Mouse (Mus musculus) liver, adult 2 months (tissue): ENCODE measurements at regions not wholly inside any gene's neighbourhood (a gene's known extent, or its start where the extent isn't known, plus 50 kb on each side); places are given as distances from the start of the nearest gene placed in this dataset.

ENCODE experiments used
- DNase-seq: peaks from one replicate; pipeline ENCODE4 v3.0.0-alpha.2; 2011; ENCODE audit warnings: low read depth, low spot score; ENCODE audit errors: extremely low read depth
- H3K27ac ChIP-seq: fragments of 200-500 bp; replicated peaks from 2 replicates; pipeline ENCODE4 v1.5.1; 2012; ENCODE audit warnings: low read depth, mild to moderate bottlenecking, control low read depth, inconsistent platforms, low read length; ENCODE audit not compliant: insufficient read depth
- H3K27me3 ChIP-seq: fragments of 200-500 bp; 2 replicates; pipeline ENCODE4 v1.6.1; 2012; ENCODE audit warnings: mild to moderate bottlenecking, moderate library complexity, low read length, inconsistent platforms; ENCODE audit not compliant: control insufficient read depth, insufficient read depth
- H3K36me3 ChIP-seq: fragments of 200-500 bp; 2 replicates; pipeline ENCODE4 v1.6.1; 2012; ENCODE audit warnings: low read length, inconsistent platforms; ENCODE audit not compliant: control insufficient read depth, insufficient read depth
- H3K4me1 ChIP-seq: fragments of 200-500 bp; 2 replicates; pipeline ENCODE4 v1.6.1; 2011; ENCODE audit warnings: low read length; ENCODE audit not compliant: control insufficient read depth, insufficient read depth
- H3K4me3 ChIP-seq: fragments of 200-500 bp; 2 replicates; pipeline ENCODE4 v1.5.1; 2011; ENCODE audit warnings: low read depth, mild to moderate bottlenecking, control low read depth, low read length, moderate library complexity; ENCODE audit not compliant: insufficient read depth
- H3K79me2 ChIP-seq: fragments of 200-500 bp; 2 replicates; pipeline ENCODE4 v1.6.1; 2012; ENCODE audit warnings: inconsistent platforms, mild to moderate bottlenecking, low read length, moderate library complexity; ENCODE audit not compliant: control insufficient read depth, insufficient read depth
- H3K9ac ChIP-seq: fragments of 200-500 bp; 2 replicates; pipeline ENCODE4 v1.6.1; 2012; ENCODE audit warnings: low read depth, mild to moderate bottlenecking, control low read depth, inconsistent platforms, low read length
- CTCF ChIP-seq: fragments of 200-500 bp; IDR thresholded peaks from 2 replicates; pipeline ENCODE4 v1.5.1; 2011; ENCODE audit warnings: low read depth, low read length, control low read depth
- POLR2A ChIP-seq: fragments of 200-500 bp; IDR thresholded peaks from 2 replicates; pipeline ENCODE4 v1.6.1; 2011; ENCODE audit warnings: low read length, control low read depth; ENCODE audit not compliant: insufficient read depth; ENCODE audit errors: extremely low read depth
- WGBS: fragments of 180-500 bp; shearing (Covaris S2); methylation state at CpG from one replicate; pipeline ENCODE4 v1.1.7; 2018; 5-methylcytosine and 5-hydroxymethylcytosine counted together

- Histone ChIP-seq H3K4me1 (no peaks in the 10 kb centered on the region), H3K36me3 (no peaks in the 10 kb centered on the region), H3K9ac (no peak overlapping the region), H3K79me2 (no peaks in the 10 kb centered on the region), H3K4me3 (no peak overlapping the region), H3K27me3 (no peaks in the 10 kb centered on the region), H3K27ac (no peak overlapping the region)
- DNase-seq = no peak
- TF ChIP-seq POLR2A (no peak), CTCF (no peak)
- 54% methylated on average over 5 of the region's 5 CpGs for WGBS
Measured at GRCm38 (mm10) chr5:133634481-133634880, 465.0 kb upstream of the Castor2 start.

GRCm38 (mm10) chr5:133631812-133632211 is 467.7 kb upstream of the Castor2 start:
- Histone ChIP-seq H3K27me3 (no peaks in the 10 kb centered on the region), H3K4me1 (no peaks in the 10 kb centered on the region), H3K9ac (no peak overlapping the region), H3K27ac (no peak overlapping the region), H3K36me3 (no peaks in the 10 kb centered on the region), H3K4me3 (no peak overlapping the region), H3K79me2 (no peaks in the 10 kb centered on the region)
- no peak for DNase-seq
- TF ChIP-seq POLR2A (no peak), CTCF (no peak)

GRCm38 (mm10) chr5:133619347-133619746 is 480.2 kb upstream of the Castor2 start:
- no peak overlapping the region for H3K9ac ChIP-seq
- no peaks in the 10 kb centered on the region for H3K79me2 ChIP-seq
- no peak overlapping the region for H3K4me3 ChIP-seq
- WGBS = 84% methylated on average over 8 of the region's 8 CpGs
- H3K36me3 ChIP-seq = no peaks in the 10 kb centered on the region
- TF ChIP-seq POLR2A = no peak
- TF ChIP-seq CTCF = no peak
- H3K4me1 ChIP-seq = no peaks in the 10 kb centered on the region
- DNase-seq = no peak
- H3K27me3 ChIP-seq = no peaks in the 10 kb centered on the region
- no peak overlapping the region for H3K27ac ChIP-seq

- H3K79me2 ChIP-seq = no peaks in the 10 kb centered on the region
- TF ChIP-seq CTCF = no peak
- TF ChIP-seq POLR2A = no peak
- no peaks in the 10 kb centered on the region for H3K36me3 ChIP-seq
- H3K27ac ChIP-seq = no peak overlapping the region
- no peak overlapping the region for H3K4me3 ChIP-seq
- H3K4me1 ChIP-seq = no peaks in the 10 kb centered on the region
- 77% methylated on average over 8 of the region's 8 CpGs for WGBS
- no peaks in the 10 kb centered on the region for H3K27me3 ChIP-seq
- DNase-seq = no peak
- H3K9ac ChIP-seq = no peak overlapping the region
Measured at GRCm38 (mm10) chr5:133601241-133601739, 498.2 kb upstream of the Castor2 start.

- Histone ChIP-seq H3K36me3 (no peaks in the 10 kb centered on the region), H3K27ac (no peak overlapping the region), H3K79me2 (no peaks in the 10 kb centered on the region), H3K4me3 (no peak overlapping the region), H3K9ac (no peak overlapping the region), H3K27me3 (no peaks in the 10 kb centered on the region), H3K4me1 (no peaks in the 10 kb centered on the region)
- DNase-seq = no peak
- WGBS = 62% methylated on average over 5 of the region's 5 CpGs
- TF ChIP-seq CTCF (no peak), POLR2A (no peak)
Measured at GRCm38 (mm10) chr5:133600630-133601029, 498.9 kb upstream of the Castor2 start.

- TF ChIP-seq CTCF (no peak), POLR2A (no peak)
- no peaks in the 10 kb centered on the region for H3K79me2 ChIP-seq
- no peak overlapping the region for H3K4me3 ChIP-seq
- H3K27me3 ChIP-seq = no peaks in the 10 kb centered on the region
- DNase-seq = no peak
- WGBS = 88% methylated on average over 3 of the region's 3 CpGs
- no peak overlapping the region for H3K9ac ChIP-seq
- H3K27ac ChIP-seq = no peak overlapping the region
- no peaks in the 10 kb centered on the region for H3K36me3 ChIP-seq
- H3K4me1 ChIP-seq = no peaks in the 10 kb centered on the region
Measured at GRCm38 (mm10) chr5:133598105-133598504, 501.4 kb upstream of the Castor2 start.
